Mouse (Mus musculus) yolk sac, embryonic 10.5 days (tissue): ENCODE results near the gene Srebf2.
"Not testable (repeated sequence)": the region's sequence is repeated elsewhere in the genome, so short reads cannot be mapped to it uniquely, and the experiment has no call there.

Experiments
- DNase-seq: peaks from one replicate; pipeline ENCODE4 v3.0.0-alpha.2; 2017; ENCODE audit warnings: low spot score

The Srebf2 gene

DNA sequence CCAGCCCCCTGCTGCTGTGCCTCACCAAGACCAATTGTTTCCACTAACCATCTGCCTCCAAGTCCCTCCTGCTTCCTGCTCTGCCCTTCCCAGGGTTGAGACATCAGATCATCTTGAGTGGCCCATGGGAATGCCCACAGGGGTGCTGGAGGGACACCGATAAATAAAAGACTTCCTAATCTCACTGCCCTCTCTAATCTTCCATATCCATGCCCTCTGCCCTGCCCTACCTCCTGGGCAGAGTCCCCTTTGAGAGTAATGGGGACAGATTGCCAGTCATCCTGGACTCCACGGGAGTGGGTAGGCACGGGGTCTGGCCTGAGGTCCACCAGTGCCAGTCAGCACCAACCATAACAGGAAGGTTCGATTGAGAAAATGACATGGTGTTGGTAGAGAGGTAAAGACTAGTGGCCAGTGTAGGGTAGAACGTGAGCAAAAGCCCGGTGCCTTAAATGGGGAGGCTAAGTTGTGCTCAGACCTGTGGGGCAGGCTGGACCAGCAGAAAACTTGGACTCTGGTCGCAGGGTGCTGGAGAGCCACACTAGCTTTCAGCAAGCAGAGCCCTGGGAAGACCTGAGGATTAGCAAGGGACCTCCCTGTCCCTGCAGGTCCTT is 77.7 kb downstream of the Srebf2 start:
- no peak for DNase-seq

DNA sequence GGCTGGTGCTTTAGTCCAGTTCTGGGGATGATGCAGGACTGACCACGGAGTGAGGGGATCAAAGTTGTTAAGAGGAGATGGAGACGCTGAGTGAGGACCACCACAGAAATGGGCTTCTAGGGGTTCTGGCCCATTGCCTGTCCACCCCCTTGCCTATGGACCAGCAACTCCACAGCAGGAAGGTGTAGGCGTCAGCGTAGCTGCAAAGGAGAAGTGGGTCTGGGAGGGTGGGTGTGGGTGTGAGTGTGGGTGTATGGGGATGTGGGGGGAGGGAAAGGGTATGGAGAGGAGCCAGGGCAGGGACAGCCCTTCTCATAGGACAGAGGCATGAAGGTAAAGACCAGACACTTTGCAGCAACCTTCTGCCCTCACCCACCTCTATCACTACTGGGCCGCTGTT is 78.8 kb downstream of the Srebf2 start:
- no peak for DNase-seq

DNA sequence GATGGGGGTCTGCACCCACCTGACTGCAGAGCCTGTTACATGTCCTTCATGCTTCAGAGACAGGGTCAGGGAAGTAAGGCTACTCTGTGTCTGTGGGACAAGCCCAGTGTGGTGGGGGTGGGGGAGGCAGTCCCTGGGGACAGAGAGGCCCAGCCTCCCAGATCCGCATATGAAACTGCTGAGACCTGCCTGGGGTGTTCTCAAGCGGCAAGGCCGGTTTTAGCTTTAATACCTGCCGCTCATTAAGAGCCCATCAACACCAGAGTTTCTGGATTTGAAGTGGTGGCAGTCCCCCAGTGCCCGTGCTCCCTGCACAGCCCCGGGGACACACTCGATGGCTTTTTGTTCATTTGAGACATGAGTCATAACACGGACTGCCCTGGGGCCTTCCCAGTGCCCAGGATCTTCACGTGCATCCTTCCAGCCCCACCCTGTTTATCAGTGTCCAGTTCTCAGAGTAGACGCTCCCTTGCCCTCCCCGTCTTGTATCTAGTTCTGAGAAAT is 82.6 kb downstream of the Srebf2 start:
- DNase-seq: no peak

DNA sequence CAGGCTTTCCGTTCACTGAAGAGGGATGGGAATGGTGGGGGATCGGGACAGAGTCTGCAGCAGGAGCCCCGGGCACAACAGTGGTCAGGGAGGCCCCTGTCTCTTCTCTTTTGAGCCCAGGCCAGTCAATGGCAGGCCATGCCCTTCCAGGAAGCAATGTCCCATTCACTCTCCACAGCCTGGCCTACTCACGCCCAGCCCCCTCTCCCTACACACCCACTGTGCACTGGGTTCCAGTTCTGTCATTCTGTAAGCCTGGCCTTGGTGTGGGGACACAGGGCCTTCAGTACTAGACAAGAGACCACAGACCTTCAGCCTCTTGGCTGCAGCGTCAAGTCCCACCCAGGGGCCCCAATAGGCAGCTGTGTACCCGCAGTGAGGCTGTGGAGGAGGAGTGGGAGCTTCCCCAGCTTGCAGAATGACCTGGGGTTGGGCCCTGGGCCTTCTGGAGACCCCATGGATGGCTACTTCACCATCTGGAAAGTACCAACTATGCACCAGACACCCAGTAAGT is 83.2 kb downstream of the Srebf2 start:
- no peak for DNase-seq

DNA sequence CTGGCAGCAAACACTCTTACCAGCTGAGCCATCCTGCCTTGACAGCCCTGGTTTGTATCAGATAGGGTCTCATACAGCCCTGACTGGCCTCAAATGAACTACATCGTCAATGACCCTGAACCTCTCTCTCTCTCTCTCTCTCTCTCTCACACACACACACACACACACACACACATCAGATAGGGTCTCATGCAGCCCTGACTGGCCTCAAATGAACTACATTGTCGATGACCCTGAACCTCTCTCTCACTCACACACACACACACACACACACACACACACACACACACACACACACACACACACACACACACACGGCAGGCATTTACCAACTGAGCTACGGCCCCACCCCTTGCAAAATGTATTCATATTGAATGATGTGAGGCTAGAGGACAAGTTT is 84.1 kb downstream of the Srebf2 start:
- DNase-seq: no peak

DNA sequence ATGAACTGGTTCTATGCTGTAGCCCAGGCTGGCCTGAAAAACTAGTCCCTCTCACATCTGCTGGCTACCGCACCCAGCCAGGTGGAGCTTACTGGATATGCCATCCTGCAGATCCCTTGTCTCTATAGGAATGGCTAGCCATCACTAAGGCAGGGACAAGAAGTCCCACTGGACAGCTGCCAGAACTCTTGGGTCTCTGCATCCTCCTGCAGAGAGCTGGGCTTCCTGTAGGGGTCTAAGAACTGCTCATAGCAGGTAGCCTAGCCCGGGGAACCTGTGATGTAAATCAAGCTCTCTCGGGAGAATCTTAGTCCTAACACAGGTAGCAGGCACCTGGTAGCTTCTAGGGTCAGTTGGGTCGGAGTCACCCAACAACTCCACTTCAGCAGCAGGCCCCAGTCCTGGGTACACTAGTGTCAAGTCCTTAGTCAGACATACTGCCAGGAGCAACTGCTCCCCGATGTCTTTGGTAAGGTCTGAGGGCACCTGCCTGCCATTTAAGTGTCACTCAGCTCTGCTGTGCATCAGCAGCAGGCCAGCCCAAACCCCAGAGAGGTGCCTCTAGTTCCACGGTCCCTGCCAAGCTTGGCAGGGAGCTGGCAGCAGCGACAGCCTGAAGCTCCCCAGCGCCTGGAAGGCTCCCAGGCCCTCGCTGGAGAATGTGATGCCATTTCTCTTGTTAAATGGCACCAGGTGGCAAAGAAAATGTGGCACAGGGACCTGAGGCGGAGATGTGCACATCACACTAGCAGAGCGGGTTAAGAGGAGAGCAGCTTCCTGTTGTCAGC is 84.8 kb downstream of the Srebf2 start:
- no peak for DNase-seq

DNA sequence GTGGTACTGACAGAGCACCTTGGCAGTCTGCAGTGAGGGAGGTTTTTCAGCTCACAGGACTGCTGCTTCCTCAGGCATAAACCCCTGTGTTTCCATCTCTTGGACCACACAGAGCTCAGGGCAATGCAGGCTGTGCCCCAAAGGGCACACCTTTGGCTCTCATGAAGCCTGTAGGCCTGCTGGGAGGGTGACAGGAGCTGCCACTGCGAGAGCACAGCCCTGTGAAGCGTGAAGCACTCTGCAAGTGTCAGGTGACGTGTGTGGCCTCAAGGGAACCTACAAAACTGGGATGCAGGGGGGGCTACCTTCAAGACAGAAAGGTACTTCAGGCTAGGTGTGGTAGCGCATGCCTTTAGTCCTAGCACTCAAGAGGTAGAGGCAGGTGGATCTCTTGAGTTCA is 85.7 kb downstream of the Srebf2 start:
- no peak for DNase-seq

DNA sequence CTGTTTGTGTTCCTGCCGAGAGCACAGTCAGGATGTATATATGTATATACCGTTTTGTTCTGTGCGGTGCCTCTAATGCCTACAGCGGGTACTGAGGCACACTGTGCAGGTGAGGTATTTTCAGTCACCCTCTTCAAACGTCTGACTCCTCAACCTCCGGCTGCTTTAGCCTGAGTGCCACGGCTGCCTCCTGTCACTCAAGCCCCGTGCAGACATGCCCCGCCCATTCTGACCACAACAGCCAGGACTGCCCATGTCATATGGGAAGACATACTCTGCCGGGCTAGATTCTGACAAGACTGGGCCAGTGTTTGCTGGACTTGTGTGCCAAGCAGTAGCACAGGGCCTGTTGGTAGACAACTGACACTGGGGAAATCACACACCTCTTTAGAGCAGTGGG is 88.7 kb downstream of the Srebf2 start:
- no peak for DNase-seq

DNA sequence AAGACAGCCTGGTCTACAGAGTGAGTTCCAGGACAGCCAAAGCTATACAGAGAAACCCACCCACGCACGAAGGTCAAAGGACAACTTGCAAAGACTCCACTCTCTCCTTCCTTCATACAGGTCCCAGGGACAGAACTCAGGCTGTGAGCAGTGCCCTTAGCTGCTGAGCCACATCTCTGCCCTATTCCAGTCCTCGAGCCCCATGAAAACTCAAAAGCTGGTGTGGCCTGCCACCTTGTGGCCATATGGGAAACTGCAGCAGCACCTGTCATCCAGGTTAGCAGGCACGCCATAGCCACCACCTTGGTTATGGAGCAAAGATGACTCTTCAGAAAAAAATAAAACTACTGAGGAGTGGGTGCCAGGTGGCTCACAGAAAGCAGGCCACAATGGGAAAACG is 89.6 kb downstream of the Srebf2 start:
- peak; percentile 65 for DNase-seq

DNA sequence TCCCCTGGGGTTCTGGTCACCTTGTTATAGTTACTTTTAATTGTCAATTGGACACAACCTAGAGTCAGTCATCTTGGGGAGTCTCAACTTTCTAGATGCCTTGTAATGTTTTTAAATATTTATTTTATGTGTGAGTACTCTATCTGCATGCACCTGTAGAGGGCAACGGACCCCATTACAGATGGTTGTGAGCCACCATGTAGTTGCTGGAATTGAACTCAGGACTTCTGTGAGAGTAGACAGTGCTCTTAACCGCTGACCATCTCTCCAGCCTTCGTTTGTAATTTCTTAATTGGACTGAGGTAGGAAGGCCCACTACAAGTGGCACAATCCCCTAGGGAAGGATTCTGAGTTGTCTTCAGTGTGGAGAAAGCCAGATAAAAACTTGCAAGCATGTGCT is 96.3 kb downstream of the Srebf2 start:
- DNase-seq: no peak

DNA sequence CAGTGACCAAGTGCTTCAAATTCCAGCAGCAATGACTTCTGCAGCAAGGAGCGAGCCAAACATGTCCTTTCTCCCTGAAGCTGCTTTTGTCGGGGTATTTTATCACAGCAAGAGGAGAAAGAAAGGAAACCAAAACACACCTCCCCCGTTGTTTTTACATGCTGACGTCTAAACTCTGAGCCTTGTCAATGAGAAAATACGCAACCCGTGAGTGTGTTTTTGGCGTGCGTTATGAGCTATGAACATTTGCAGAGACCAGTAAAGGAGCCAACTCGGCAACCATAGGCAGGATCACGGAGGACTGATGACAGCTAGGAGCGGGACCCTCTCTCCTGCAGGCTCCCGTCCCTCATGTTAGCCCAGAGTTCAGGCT is 96.7 kb downstream of the Srebf2 start:
- DNase-seq: no peak

DNA sequence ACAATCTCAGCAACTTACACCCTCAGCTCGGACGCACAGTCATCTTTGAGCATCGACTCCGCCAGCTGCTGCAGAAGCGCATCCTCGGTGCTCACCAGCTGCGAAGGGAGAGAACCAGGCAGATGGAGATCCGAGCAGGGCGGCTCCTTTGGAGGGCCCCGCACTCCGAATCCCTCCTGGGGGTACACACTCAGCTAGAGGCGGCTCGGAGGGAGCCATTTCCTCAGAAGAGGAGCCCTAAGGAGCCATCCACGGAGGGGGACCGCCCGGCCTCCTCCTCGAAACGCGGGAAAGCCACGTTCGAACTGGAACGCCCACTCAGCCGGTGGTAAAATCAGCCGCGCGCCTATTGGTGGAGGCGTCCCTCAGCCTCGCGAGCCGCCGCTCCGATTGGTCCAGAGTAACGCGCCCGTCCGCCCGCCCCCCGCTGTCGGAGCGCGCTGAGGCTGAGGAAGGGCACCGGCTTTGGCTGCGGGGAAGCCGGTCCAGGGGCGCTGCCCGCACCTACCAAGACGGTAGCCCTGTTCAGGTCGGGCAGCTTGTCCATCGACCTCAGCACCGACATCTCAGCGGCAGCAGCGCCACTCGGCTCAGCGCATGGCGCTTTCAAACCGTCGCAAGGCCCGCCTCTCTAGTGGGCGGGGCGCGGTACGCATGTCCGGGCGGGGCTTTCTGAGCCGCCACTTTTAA is 97.3 kb downstream of the Srebf2 start, which contains the start of gene Cenpm:
TSS of gene Cenpm (minus strand) at position 634 of the 690 bp plus-strand sequence.
- DNase-seq: peak; percentile 92

DNA sequence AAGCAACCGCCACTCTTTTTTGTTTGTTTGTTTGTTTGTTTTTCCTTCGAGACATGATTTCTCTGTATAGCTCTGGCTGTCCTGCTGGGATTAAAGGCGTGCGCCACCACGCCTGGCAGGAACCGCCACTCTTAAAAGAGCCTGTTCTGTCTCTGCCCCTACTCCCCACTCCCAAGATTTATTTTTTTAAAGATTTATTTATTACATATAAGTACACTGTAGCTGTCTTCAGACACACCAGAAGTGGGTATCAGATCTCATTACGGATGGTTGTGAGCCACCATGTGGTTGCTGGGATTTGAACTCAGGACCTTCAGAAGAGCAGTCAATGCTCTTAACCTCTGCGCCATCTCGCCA is 97.8 kb downstream of the Srebf2 start:
- not testable (repeated sequence) for DNase-seq

DNA sequence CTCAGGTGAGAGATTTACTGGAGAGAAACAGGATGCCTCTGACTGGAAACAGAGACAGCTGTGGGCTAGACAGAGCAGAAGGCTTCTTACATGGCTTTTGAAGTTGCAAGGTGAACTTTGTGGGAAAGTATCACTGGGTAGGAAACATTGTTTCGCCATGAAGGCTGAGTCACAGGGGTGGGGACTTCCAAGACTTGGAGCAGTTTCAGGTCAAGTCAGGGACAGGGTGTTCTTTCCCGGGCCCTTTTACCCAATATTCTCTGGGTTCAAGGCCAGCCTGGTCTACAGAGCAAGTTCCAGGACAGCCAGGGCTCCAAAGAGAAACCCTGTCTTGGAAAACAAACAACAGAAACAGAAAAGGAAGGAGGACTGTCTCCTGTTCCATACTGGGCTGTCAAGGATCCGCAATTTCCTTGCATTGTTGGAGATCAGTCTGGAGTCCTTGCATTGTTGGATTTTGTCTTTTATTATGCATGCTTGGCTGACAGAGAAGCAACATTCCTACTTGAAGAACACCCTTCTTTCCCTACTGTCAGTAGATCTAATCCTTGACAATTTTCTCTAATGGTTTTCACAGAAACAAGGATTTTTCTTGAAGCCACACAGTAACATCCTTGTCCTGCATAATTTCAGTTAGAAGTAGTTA is 100.3 kb downstream of the Srebf2 start:
- DNase-seq: no peak

DNA sequence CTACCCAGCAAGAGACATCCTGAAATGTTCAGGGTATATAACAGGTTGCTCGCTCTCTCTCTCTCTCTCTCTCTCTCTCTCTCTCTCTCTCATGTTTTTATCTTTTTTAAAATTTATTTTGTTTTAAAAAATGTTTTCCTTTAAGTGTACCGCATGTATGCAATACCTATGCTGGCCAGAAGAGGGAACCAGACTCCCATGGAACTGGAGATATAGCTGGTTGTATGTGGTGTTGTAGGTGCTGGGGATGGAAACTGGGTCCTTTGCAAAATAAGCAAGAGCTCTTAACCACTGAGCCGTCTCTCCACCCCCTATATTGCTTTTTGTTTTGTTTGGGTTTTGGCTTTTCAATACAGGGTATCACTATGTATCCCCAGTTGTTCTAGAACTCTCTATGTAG is 104.6 kb downstream of the Srebf2 start:
- DNase-seq: no peak

DNA sequence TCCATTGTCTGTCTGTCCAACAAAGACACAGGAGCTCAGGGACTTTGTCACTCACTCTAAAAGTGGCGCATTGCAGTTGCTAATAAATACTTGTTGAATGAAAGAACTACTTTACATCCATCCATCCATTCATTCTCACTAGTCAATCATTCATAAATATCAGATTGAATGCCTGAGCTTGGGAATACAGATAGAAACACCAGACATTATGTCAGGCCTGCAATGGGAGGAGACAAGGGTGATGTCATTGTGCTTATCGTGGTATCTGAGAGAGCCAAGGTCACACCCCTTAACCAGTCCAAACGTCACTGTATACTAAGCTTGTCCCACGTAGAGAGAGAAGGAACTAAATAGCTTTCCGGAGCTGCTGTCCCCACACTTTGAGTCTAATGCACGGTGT is 105.1 kb downstream of the Srebf2 start, which contains the start of gene 1500009C09Rik:
TSS of gene 1500009C09Rik (plus strand) at position 301 of the 400 bp plus-strand sequence.
- DNase-seq: no peak
